Mouse (Mus musculus): ENCODE measurements at regions not wholly inside any gene's neighbourhood (a gene's known extent, or its start where the extent isn't known, plus 50 kb on each side); places are given as distances from the start of the nearest gene placed in this dataset.

- TF ChIP-seq POLR2A (IDR thresholded peaks at IDR 0.05; ENCODE audit: insufficient read depth, low read depth, low read length) (no peak), CTCF (IDR thresholded peaks at IDR 0.05; ENCODE audit: insufficient read depth, low read depth, low read length) (no peak)
Observed at GRCm38 (mm10) chr7:72639566-72639965, 333.2 kb upstream of the Mctp2 start.
